Mouse (Mus musculus) intestine, embryonic 15.5 days (tissue): ENCODE measurements around the gene Olfr979. TPM values are rescaled to one million over a fixed set of nuclear protein-coding genes. Genes with fewer than 3 reads are reported as not detected.
"Not testable (repeated sequence)": the region's sequence is repeated elsewhere in the genome, so short reads cannot be mapped to it uniquely, and the experiment has no call there.

Experiments
- ATAC-seq: fragments of 200-750 bp; cut with Nextera tagmentation; 2 replicates; pipeline ENCODE4 v1.8.0; 2017; ENCODE audit warnings: moderate TSS enrichment, moderate library complexity
- H3K27ac ChIP-seq: fragments of 300-500 bp; sonication (generic); 2 replicates; pipeline ENCODE4 v1.5.1; 2015; ENCODE audit warnings: mild to moderate bottlenecking, inconsistent platforms
- H3K27me3 ChIP-seq: fragments of 300-500 bp; sonication (generic); replicated peaks from 2 replicates; pipeline ENCODE4 v1.6.1; 2015; ENCODE audit warnings: inconsistent platforms
- H3K36me3 ChIP-seq: fragments of 300-500 bp; sonication (generic); 2 replicates; pipeline ENCODE4 v1.6.1; 2015; ENCODE audit warnings: inconsistent platforms
- H3K4me1 ChIP-seq: fragments of 300-500 bp; sonication (generic); replicated peaks from 2 replicates; pipeline ENCODE4 v1.6.1; 2015; ENCODE audit warnings: inconsistent platforms
- H3K4me2 ChIP-seq: fragments of 300-500 bp; sonication (generic); replicated peaks from 2 replicates; pipeline ENCODE4 v1.6.1; 2015; ENCODE audit warnings: mild to moderate bottlenecking, inconsistent platforms
- H3K4me3 ChIP-seq: fragments of 300-500 bp; sonication (generic); replicated peaks from 2 replicates; pipeline ENCODE4 v1.5.1; 2015; ENCODE audit warnings: inconsistent platforms
- H3K9ac ChIP-seq: fragments of 300-500 bp; sonication (generic); 2 replicates; pipeline ENCODE4 v1.6.1; 2015; ENCODE audit warnings: inconsistent platforms
- H3K9me3 ChIP-seq: fragments of 300-500 bp; sonication (generic); 2 replicates; pipeline ENCODE4 v1.6.1; 2016; ENCODE audit warnings: inconsistent platforms
- WGBS: fragments of 180-500 bp; shearing (Covaris S2); methylation state at CpG from one replicate; pipeline ENCODE4 v1.1.7; 2015; 5-methylcytosine and 5-hydroxymethylcytosine counted together
- polyA plus RNA-seq: library from polyadenylated mRNA; unstranded; fragments of >200 nt; fragmentation: Nextera tagmentation; extraction: Ambion mirVana; gene quantifications from 2 replicates; pipeline ENCODE4 v1.2.1, GENCODE M21; 2015

The Olfr979 gene
- polyA plus RNA-seq: not detected in 2 replicates

GRCm38 (mm10) chr9:40003365-40003764 is at the start of gene Olfr979:
Gene Olfr979, minus strand, starts transcription at chr9:40003465.
- Histone ChIP-seq H3K36me3 (no peaks in the 10 kb centered on the region), H3K4me3 (no peak within 1 kb of the TSS), H3K27me3 (no peaks in the 10 kb centered on the region), H3K4me1 (no peaks in the 10 kb centered on the region), H3K27ac (no peak within 1 kb of the TSS), H3K4me2 (no peak within 1 kb of the TSS), H3K9me3 (no peaks in the 10 kb centered on the region), H3K9ac (no peak within 1 kb of the TSS)
- ATAC-seq: no peak
- WGBS: 97% methylated on average over 1 of the region's 1 CpGs

GRCm38 (mm10) chr9:40050138-40050537 is 46.9 kb upstream of the Olfr979 start:
- ATAC-seq: no peak
- Histone ChIP-seq H3K27me3 (no peaks in the 10 kb centered on the region), H3K4me3 (no peak overlapping the region), H3K36me3 (no peaks in the 10 kb centered on the region), H3K4me1 (no peaks in the 10 kb centered on the region), H3K9me3 (no peaks in the 10 kb centered on the region), H3K4me2 (no peak overlapping the region), H3K9ac (no peak overlapping the region), H3K27ac (no peak overlapping the region)
- WGBS: 94% methylated on average over 19 of the region's 19 CpGs

- no peaks in the 10 kb centered on the region for H3K9me3 ChIP-seq
- H3K27me3 ChIP-seq: no peaks in the 10 kb centered on the region
- no peak within 1 kb of the TSS for H3K4me2 ChIP-seq
- no peak for ATAC-seq
- no peak within 1 kb of the TSS for H3K4me3 ChIP-seq
- no peaks in the 10 kb centered on the region for H3K36me3 ChIP-seq
- H3K27ac ChIP-seq: no peak within 1 kb of the TSS
- 65% methylated on average over 2 of the region's 2 CpGs for WGBS
- no peak within 1 kb of the TSS for H3K9ac ChIP-seq
- H3K4me1 ChIP-seq: no peaks in the 10 kb centered on the region
These were observed 17.9 kb upstream of the Olfr979 start, which contains the start of gene Olfr981 for GRCm38 (mm10) chr9:40021164-40021563. Gene Olfr981, plus strand, starts transcription at chr9:40021464.

GRCm38 (mm10) chr9:40009482-40009881 is 6.2 kb upstream of the Olfr979 start, which contains the start of gene Olfr980:
Gene Olfr980, minus strand, starts transcription at chr9:40009582.
- H3K4me1 ChIP-seq: no peaks in the 10 kb centered on the region
- H3K9ac ChIP-seq: no peak within 1 kb of the TSS
- no peak within 1 kb of the TSS for H3K4me3 ChIP-seq
- no peaks in the 10 kb centered on the region for H3K9me3 ChIP-seq
- no peak within 1 kb of the TSS for H3K4me2 ChIP-seq
- no peak for ATAC-seq
- no peak within 1 kb of the TSS for H3K27ac ChIP-seq
- WGBS: 89% methylated on average over 1 of the region's 1 CpGs
- no peaks in the 10 kb centered on the region for H3K27me3 ChIP-seq
- H3K36me3 ChIP-seq: no peaks in the 10 kb centered on the region

- H3K4me2 ChIP-seq: no peak within 1 kb of the TSS
- no peaks in the 10 kb centered on the region for H3K9me3 ChIP-seq
- no peak for ATAC-seq
- no peak within 1 kb of the TSS for H3K27ac ChIP-seq
- 84% methylated on average over 2 of the region's 2 CpGs for WGBS
- no peaks in the 10 kb centered on the region for H3K36me3 ChIP-seq
- H3K9ac ChIP-seq: no peak within 1 kb of the TSS
- no peak within 1 kb of the TSS for H3K4me3 ChIP-seq
- no peaks in the 10 kb centered on the region for H3K4me1 ChIP-seq
- no peaks in the 10 kb centered on the region for H3K27me3 ChIP-seq
These were observed 11.5 kb downstream of the Olfr979 start, which contains the start of gene Olfr978 for GRCm38 (mm10) chr9:39991813-39992212. Gene Olfr978, plus strand, starts transcription at chr9:39992113.

GRCm38 (mm10) chr9:39976581-39977145 is 26.6 kb downstream of the Olfr979 start:
- not testable (repeated sequence) for H3K4me2 ChIP-seq, H3K9ac ChIP-seq, H3K36me3 ChIP-seq, H3K4me3 ChIP-seq, H3K27me3 ChIP-seq, H3K27ac ChIP-seq, H3K9me3 ChIP-seq, ATAC-seq, H3K4me1 ChIP-seq
- 80% methylated on average over 1 of the region's 1 CpGs for WGBS

GRCm38 (mm10) chr9:39961033-39961432 is 42.2 kb downstream of the Olfr979 start, which contains the start of gene Olfr976:
Gene Olfr976, minus strand, starts transcription at chr9:39961133.
- H3K9ac ChIP-seq, H3K27ac ChIP-seq, H3K4me1 ChIP-seq, ATAC-seq, H3K36me3 ChIP-seq, H3K4me3 ChIP-seq, H3K9me3 ChIP-seq, H3K27me3 ChIP-seq, H3K4me2 ChIP-seq: not testable (repeated sequence)
- WGBS: 80% methylated on average over 8 of the region's 9 CpGs

GRCm38 (mm10) chr9:39951946-39952345 is 51.3 kb downstream of the Olfr979 start, which contains the start of gene Olfr975:
Gene Olfr975, minus strand, starts transcription at chr9:39952046.
- no peak for ATAC-seq
- no peak within 1 kb of the TSS for H3K4me2 ChIP-seq
- H3K9me3 ChIP-seq: no peaks in the 10 kb centered on the region
- no peaks in the 10 kb centered on the region for H3K27me3 ChIP-seq
- H3K9ac ChIP-seq: no peak within 1 kb of the TSS
- H3K36me3 ChIP-seq: no peaks in the 10 kb centered on the region
- 50% methylated on average over 1 of the region's 1 CpGs for WGBS
- no peak within 1 kb of the TSS for H3K4me3 ChIP-seq
- no peaks in the 10 kb centered on the region for H3K4me1 ChIP-seq
- H3K27ac ChIP-seq: no peak within 1 kb of the TSS

Other genes starting within 250 kb of the Olfr979 start
- not detected in 2 replicates for gene Olfr968, start 220.2 kb downstream of the Olfr979 start, polyA plus RNA-seq
- gene Olfr969, start 212.5 kb downstream of the Olfr979 start, polyA plus RNA-seq: not detected in 2 replicates
- not detected in 2 replicates for gene Olfr970, start 194.6 kb downstream of the Olfr979 start, polyA plus RNA-seq
- not detected in 2 replicates for gene Olfr971, start 166.6 kb downstream of the Olfr979 start, polyA plus RNA-seq
- not detected in 2 replicates for gene Olfr972, start 137.0 kb downstream of the Olfr979 start, polyA plus RNA-seq
- not detected in 2 replicates for gene Olfr229, start 96.1 kb downstream of the Olfr979 start, polyA plus RNA-seq
- gene Olfr974, start 66.0 kb downstream of the Olfr979 start, polyA plus RNA-seq: not detected in 2 replicates
- gene Olfr975, start 51.4 kb downstream of the Olfr979 start, polyA plus RNA-seq: not detected in 2 replicates
- not detected in 2 replicates for gene Olfr976, start 42.3 kb downstream of the Olfr979 start, polyA plus RNA-seq
- gene Olfr978, start 11.4 kb downstream of the Olfr979 start, polyA plus RNA-seq: not detected in 2 replicates
- not detected in 2 replicates for gene Olfr980, start 6.1 kb upstream of the Olfr979 start, polyA plus RNA-seq
- not detected in 2 replicates for gene Olfr981, start 18.0 kb upstream of the Olfr979 start, polyA plus RNA-seq
- not detected in 2 replicates for gene Olfr982, start 70.4 kb upstream of the Olfr979 start, polyA plus RNA-seq
- gene Olfr983, start 90.1 kb upstream of the Olfr979 start, polyA plus RNA-seq: not detected in 2 replicates
- not detected in 2 replicates for gene Olfr984, start 110.7 kb upstream of the Olfr979 start, polyA plus RNA-seq
- not detected in 2 replicates for gene Olfr985, start 126.7 kb upstream of the Olfr979 start, polyA plus RNA-seq
- gene Tmem225, start 144.7 kb upstream of the Olfr979 start, polyA plus RNA-seq: not detected in 2 replicates
- not detected in 2 replicates for gene Olfr986, start 177.5 kb upstream of the Olfr979 start, polyA plus RNA-seq
- gene Zfp202, start 188.9 kb upstream of the Olfr979 start, polyA plus RNA-seq: 4.1 TPM in 2 replicates